In the genomic region with DNA sequence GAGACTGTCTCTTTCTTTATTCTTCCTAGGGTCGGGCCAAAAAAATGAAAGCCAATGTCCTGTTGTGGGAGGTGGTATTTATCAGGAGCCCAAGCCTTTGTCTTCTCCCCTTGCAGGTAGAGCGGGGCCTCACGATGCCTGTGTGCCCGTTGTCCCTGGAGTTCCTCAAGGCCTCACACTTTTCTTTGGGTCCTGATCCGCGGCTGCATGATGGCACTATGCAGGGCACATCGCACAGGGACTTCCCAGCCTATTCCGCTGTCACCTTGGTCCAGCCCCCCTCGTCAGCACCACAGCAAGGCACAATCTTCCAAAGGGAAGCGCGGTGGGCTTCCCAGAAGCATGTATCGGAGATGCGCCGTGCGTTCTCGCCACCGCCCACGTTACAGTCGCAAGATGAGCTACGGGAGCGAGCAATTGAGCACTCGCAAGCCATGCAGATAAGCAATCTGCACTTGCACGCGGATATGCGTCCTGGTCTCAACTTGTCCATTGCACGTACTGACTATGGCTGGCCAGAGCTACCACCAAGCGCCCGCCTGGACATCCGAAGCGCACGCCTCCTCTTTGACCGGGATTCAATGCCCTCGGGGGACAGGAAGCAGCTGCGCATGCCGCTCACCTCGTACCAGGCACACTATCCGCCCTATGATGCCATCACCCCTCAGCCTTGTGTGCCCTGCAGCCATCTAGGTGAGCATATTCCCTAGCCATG, we compare ENCODE assay signal across 10 mouse cellular contexts. TPM values are rescaled to one million over a fixed set of nuclear protein-coding genes. Genes with fewer than 3 reads are reported as not detected.
DNase-seq lines count a peak whose midpoint lies in the region; ATAC-seq and TF ChIP-seq lines count a peak whose summit lies in the region.
"Had no signal": no experiment of that assay in that cellular context is flagged by ENCODE, and none has a peak within 500 bp of the region (broad histone marks: within the 10 kb centered on the region; RNA-seq: fewer than 3 reads in every experiment).

No protein-coding gene starts in this region.

- no peak; the same call in 1 of the 2 replicates for ATAC-seq in heart, embryonic 14.5 days (ENCODE audit: insufficient number of reproducible peaks, insufficient read depth, low FRiP score, low read depth)
- peak; percentile 46 for ATAC-seq in hindbrain, embryonic 15.5 days (ENCODE audit: low FRiP score, low read depth)
- ATAC-seq in midbrain, embryonic 12.5 days (ENCODE audit: low FRiP score, low read depth): peak; percentile 49

- no peak for TF ChIP-seq POLR2A in brain, embryonic 14.5 days (IDR thresholded peaks at IDR 0.05; ENCODE audit: borderline replicate concordance, extremely low read depth, insufficient read depth, insufficient read length, poor library complexity, severe bottlenecking)

- H3K9ac ChIP-seq in heart, embryonic 14.5 days (ENCODE audit: low read length): peak overlapping the region; percentile 48; the same call in 1 of the 2 replicates
- H3K9ac ChIP-seq in hindbrain, embryonic 15.5 days: peak overlapping the region; percentile 15
- 0 out of 2 replicates have a peak overlapping the region, but pooled peaks have one; percentile 46 for H3K9ac ChIP-seq in midbrain, embryonic 12.5 days (replicated peaks)

- H3K4me2 ChIP-seq in heart, embryonic 14.5 days (ENCODE audit: low read length): peak overlapping the region; percentile 74
- peak overlapping the region; percentile 53 for H3K4me2 ChIP-seq in hindbrain, embryonic 15.5 days
- H3K4me2 ChIP-seq in midbrain, embryonic 12.5 days (replicated peaks): peak overlapping the region; percentile 47

- intact Hi-C loops in heart, postnatal 25 days (cut with DNase I): no loop called here
- intact Hi-C loops in left cerebral cortex, postnatal 10 days (cut with DNase I): no loop called here

- no peaks in the 10 kb centered on the region for H3K9me3 ChIP-seq in heart, embryonic 14.5 days (ENCODE audit: control insufficient read depth, low read length)
- no peaks in the 10 kb centered on the region for H3K9me3 ChIP-seq in hindbrain, embryonic 15.5 days
- no peaks in the 10 kb centered on the region for H3K9me3 ChIP-seq in midbrain, embryonic 12.5 days

- WGBS in heart, embryonic 14.5 days: 21% methylated on average over 37 of the region's 37 CpGs
- 33% methylated on average over 37 of the region's 37 CpGs for WGBS in hindbrain, embryonic 15.5 days
- 33% methylated on average over 37 of the region's 37 CpGs for WGBS in midbrain, embryonic 12.5 days

- H3K4me1 ChIP-seq in heart, embryonic 14.5 days (ENCODE audit: control insufficient read depth in 2 of 2, insufficient read depth in 2 of 2, low read length in 2 of 2): peaks cover 4 to 6% of the 10 kb centered on the region in 2 experiments; a peak in 2 of 4 replicates
- no peaks in the 10 kb centered on the region for H3K4me1 ChIP-seq in hindbrain, embryonic 15.5 days (replicated peaks)
- no peaks in the 10 kb centered on the region for H3K4me1 ChIP-seq in midbrain, embryonic 12.5 days

- DNase-seq in heart, postnatal 25 days (ENCODE audit: low spot score): no peak
- peak; percentile 47 for DNase-seq in brain, embryonic 14.5 days (ENCODE audit: low read depth)
- no peak for DNase-seq in ovary, postnatal 36 days (ENCODE audit: low spot score)
- DNase-seq in adrenal gland, postnatal 36 days: no peak
- DNase-seq in left cerebral cortex, postnatal 10 days (ENCODE audit: extremely low spot score in 1 of 2, low spot score in 2 of 2): no peak
- DNase-seq: right cerebral cortex, adult 18-20 months had no signal

- H3K27me3 ChIP-seq in heart, embryonic 14.5 days (ENCODE audit: control insufficient read depth, insufficient read depth, low read length): no peaks in the 10 kb centered on the region
- no peaks in the 10 kb centered on the region for H3K27me3 ChIP-seq in hindbrain, embryonic 15.5 days
- peaks cover 26% of the 10 kb centered on the region for H3K27me3 ChIP-seq in midbrain, embryonic 12.5 days
- H3K27me3 ChIP-seq: CH12.LX had no signal

- no peak overlapping the region for H3K27ac ChIP-seq in heart, embryonic 14.5 days (replicated peaks in 1 of 2; ENCODE audit: control insufficient read depth in 1 of 2, insufficient read depth in 1 of 2, low read depth in 2 of 2, low read length in 2 of 2)
- no peak overlapping the region for H3K27ac ChIP-seq in hindbrain, embryonic 15.5 days (replicated peaks)
- no peak overlapping the region for H3K27ac ChIP-seq in midbrain, embryonic 12.5 days (replicated peaks)

- H3K36me3 ChIP-seq in heart, embryonic 14.5 days (ENCODE audit: control insufficient read depth, insufficient read depth, low read length): no peaks in the 10 kb centered on the region
- no peaks in the 10 kb centered on the region for H3K36me3 ChIP-seq in hindbrain, embryonic 15.5 days
- H3K36me3 ChIP-seq in midbrain, embryonic 12.5 days: no peaks in the 10 kb centered on the region

- no peak for TF ChIP-seq CTCF in brain, embryonic 14.5 days (IDR thresholded peaks at IDR 0.05; ENCODE audit: borderline replicate concordance, extremely low read depth, insufficient read depth, insufficient read length)

- H3K4me3 ChIP-seq in heart, embryonic 14.5 days (ENCODE audit: control insufficient read depth in 1 of 2, insufficient read depth in 1 of 2, low read depth in 1 of 2, low read length in 2 of 2): peak overlapping the region; percentile 35 to 40
- peak overlapping the region; percentile 28 for H3K4me3 ChIP-seq in hindbrain, embryonic 15.5 days
- peak overlapping the region; percentile 28 for H3K4me3 ChIP-seq in midbrain, embryonic 12.5 days

RNA-seq across cellular contexts. Expression of a gene that starts 5.2 kb away (rescaled TPM):
- not detected in 2 replicates for polyA plus RNA-seq in heart, embryonic 14.5 days (2014; fragmentation: Nextera tagmentation; extraction: Ambion mirVana)
- not detected for total RNA-seq in heart, postnatal 25 days (2021)
- polyA plus RNA-seq in brain, embryonic 14.5 days (2012; rRNA removed): 0.37 and 0.49 TPM in 2 replicates
- 0.30 and 0.39 TPM in 2 replicates for polyA plus RNA-seq in hindbrain, embryonic 15.5 days (2015; fragmentation: Nextera tagmentation; extraction: Ambion mirVana)
- polyA plus RNA-seq in midbrain, embryonic 12.5 days (2016; fragmentation: Nextera tagmentation; extraction: Ambion mirVana): 0.19 and 0.25 TPM in 2 replicates
- not detected for total RNA-seq in adrenal gland, postnatal 36 days (2021)
- under 1 TPM in 1 of 2 experiments, not detected in 1; 0.30 TPM for total RNA-seq in left cerebral cortex, postnatal 10 days (2021)
- total RNA-seq: CH12.LX had no signal

RNA-seq across cellular contexts. Expression of a gene that starts 8.4 kb away (rescaled TPM):
- 5.0 and 5.4 TPM in 2 replicates for polyA plus RNA-seq in heart, embryonic 14.5 days (2014; fragmentation: Nextera tagmentation; extraction: Ambion mirVana)
- 1 to 10 TPM; 3.2 to 3.4 TPM for total RNA-seq in heart, postnatal 25 days (2021)
- polyA plus RNA-seq in brain, embryonic 14.5 days (2012; rRNA removed): 4.3 and 4.9 TPM in 2 replicates
- 4.3 and 4.5 TPM in 2 replicates for polyA plus RNA-seq in hindbrain, embryonic 15.5 days (2015; fragmentation: Nextera tagmentation; extraction: Ambion mirVana)
- 3.3 and 3.4 TPM in 2 replicates for polyA plus RNA-seq in midbrain, embryonic 12.5 days (2016; fragmentation: Nextera tagmentation; extraction: Ambion mirVana)
- 10 to 100 TPM in 1 of 2 experiments, 1 to 10 TPM in 1; 5.7 to 13.6 TPM for total RNA-seq in adrenal gland, postnatal 36 days (2021)
- total RNA-seq in left cerebral cortex, postnatal 10 days (2021): 1 to 10 TPM in 1 of 2 experiments, under 1 TPM in 1; 0.73 to 1.1 TPM

RNA-seq across cellular contexts. Expression of a gene that starts 17.1 kb away (rescaled TPM):
- polyA plus RNA-seq in heart, embryonic 14.5 days (2014; fragmentation: Nextera tagmentation; extraction: Ambion mirVana): 11.5 and 17.4 TPM in 2 replicates
- total RNA-seq in heart, postnatal 25 days (2021): 10 to 100 TPM; 27.2 to 28.6 TPM
- 154 and 176 TPM in 2 replicates for polyA plus RNA-seq in brain, embryonic 14.5 days (2012; rRNA removed)
- 64.9 and 72.1 TPM in 2 replicates for polyA plus RNA-seq in hindbrain, embryonic 15.5 days (2015; fragmentation: Nextera tagmentation; extraction: Ambion mirVana)
- polyA plus RNA-seq in midbrain, embryonic 12.5 days (2016; fragmentation: Nextera tagmentation; extraction: Ambion mirVana): 82.8 and 89.5 TPM in 2 replicates
- 10 to 100 TPM; 18.3 to 22.3 TPM for total RNA-seq in adrenal gland, postnatal 36 days (2021)
- total RNA-seq in left cerebral cortex, postnatal 10 days (2021): 10 to 100 TPM; 29.4 to 31.2 TPM

RNA-seq across cellular contexts. Expression of a gene that starts 24.4 kb away (rescaled TPM):
- polyA plus RNA-seq in heart, embryonic 14.5 days (2014; fragmentation: Nextera tagmentation; extraction: Ambion mirVana): 36.0 and 38.0 TPM in 2 replicates
- 10 to 100 TPM; 18.5 to 22.0 TPM for total RNA-seq in heart, postnatal 25 days (2021)
- 230 and 313 TPM in 2 replicates for polyA plus RNA-seq in brain, embryonic 14.5 days (2012; rRNA removed)
- polyA plus RNA-seq in hindbrain, embryonic 15.5 days (2015; fragmentation: Nextera tagmentation; extraction: Ambion mirVana): 102 and 125 TPM in 2 replicates
- 74.9 and 79.3 TPM in 2 replicates for polyA plus RNA-seq in midbrain, embryonic 12.5 days (2016; fragmentation: Nextera tagmentation; extraction: Ambion mirVana)
- total RNA-seq in adrenal gland, postnatal 36 days (2021): 10 to 100 TPM; 36.1 to 39.8 TPM
- 10 to 100 TPM; 77.7 to 81.4 TPM for total RNA-seq in left cerebral cortex, postnatal 10 days (2021)

RNA-seq across cellular contexts. Expression of a gene that starts 39.3 kb away (rescaled TPM):
- polyA plus RNA-seq in heart, embryonic 14.5 days (2014; fragmentation: Nextera tagmentation; extraction: Ambion mirVana): 11.1 and 15.8 TPM in 2 replicates
- 10 to 100 TPM; 10.6 to 11.9 TPM for total RNA-seq in heart, postnatal 25 days (2021)
- 46.2 and 54.9 TPM in 2 replicates for polyA plus RNA-seq in brain, embryonic 14.5 days (2012; rRNA removed)
- 45.2 and 47.6 TPM in 2 replicates for polyA plus RNA-seq in hindbrain, embryonic 15.5 days (2015; fragmentation: Nextera tagmentation; extraction: Ambion mirVana)
- polyA plus RNA-seq in midbrain, embryonic 12.5 days (2016; fragmentation: Nextera tagmentation; extraction: Ambion mirVana): 30.5 and 35.0 TPM in 2 replicates
- 10 to 100 TPM; 35.8 to 37.1 TPM for total RNA-seq in adrenal gland, postnatal 36 days (2021)
- total RNA-seq in left cerebral cortex, postnatal 10 days (2021): 10 to 100 TPM; 73.7 to 79.2 TPM
